ENCODE assay signal across 18 mouse cellular contexts in the genomic region with DNA sequence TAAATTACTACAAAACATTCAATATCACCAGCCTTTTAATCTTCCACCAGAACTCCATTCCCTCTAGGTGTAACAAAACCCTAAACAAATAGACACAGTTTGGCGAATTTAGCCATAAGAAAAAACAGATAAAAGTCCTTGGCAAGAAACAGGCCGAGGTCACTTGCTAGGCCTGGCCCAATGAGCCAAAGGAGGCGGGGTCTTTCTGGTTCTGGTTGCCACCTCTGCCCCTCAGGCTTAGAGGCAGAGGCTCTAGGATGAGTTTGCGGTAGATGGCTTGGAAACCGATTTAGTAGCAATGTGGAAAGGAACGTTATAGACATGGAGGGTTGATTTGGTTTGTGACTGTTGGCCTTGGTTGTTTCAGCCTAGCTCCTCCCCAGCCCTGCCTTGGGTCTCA. TPM values are rescaled to one million over a fixed set of nuclear protein-coding genes. Genes with fewer than 3 reads are reported as not detected.
"Had no signal": no experiment of that assay in that cellular context is flagged by ENCODE, and none has a peak within 500 bp of the region (broad histone marks: within the 10 kb centered on the region; RNA-seq: fewer than 3 reads in every experiment).

No protein-coding gene starts in this region.

- H3K9me3 ChIP-seq: limb, embryonic 10.5 days; limb, embryonic 13.5 days; liver, embryonic 15.5 days; midbrain, embryonic 12.5 days; midbrain, embryonic 15.5 days; neural tube, embryonic 12.5 days; neural tube, embryonic 15.5 days had no signal

- H3K4me3 ChIP-seq: layer of hippocampus, adult 2 months; limb, embryonic 10.5 days; limb, embryonic 13.5 days; liver, embryonic 15.5 days; midbrain, embryonic 12.5 days; midbrain, embryonic 15.5 days; neural tube, embryonic 12.5 days; neural tube, embryonic 15.5 days had no signal

- H3K36me3 ChIP-seq: limb, embryonic 10.5 days; limb, embryonic 13.5 days; liver, embryonic 15.5 days; midbrain, embryonic 12.5 days; midbrain, embryonic 15.5 days; neural tube, embryonic 12.5 days; neural tube, embryonic 15.5 days had no signal

- DNase-seq: kidney, adult 2 months; kidney, postnatal 25 days; layer of hippocampus, adult 9-11 months; lung, adult 18-20 months; lung, postnatal 14 days; lung, postnatal 4 days; right cerebral cortex, postnatal 25 days; thymus, adult 18-20 months; thymus, postnatal 36 days had no signal

- H3K27me3 ChIP-seq: limb, embryonic 13.5 days; liver, embryonic 15.5 days; midbrain, embryonic 12.5 days; midbrain, embryonic 15.5 days; neural tube, embryonic 12.5 days; neural tube, embryonic 15.5 days had no signal

- H3K4me1 ChIP-seq: limb, embryonic 10.5 days; limb, embryonic 13.5 days; liver, embryonic 15.5 days; midbrain, embryonic 12.5 days; midbrain, embryonic 15.5 days; neural tube, embryonic 12.5 days; neural tube, embryonic 15.5 days had no signal

RNA-seq across cellular contexts. Expression of a gene that starts 52.8 kb away (rescaled TPM):
- total RNA-seq: megakaryocyte progenitor cell, adult 5-6 weeks had no signal
